Mouse (Mus musculus): ENCODE data around the gene Lrrc49. TPM values are rescaled to one million over a fixed set of nuclear protein-coding genes. Genes with fewer than 3 reads are reported as not detected.

The Lrrc49 gene
- polyA plus RNA-seq, 1 experiment = 1.1 TPM

DNA sequence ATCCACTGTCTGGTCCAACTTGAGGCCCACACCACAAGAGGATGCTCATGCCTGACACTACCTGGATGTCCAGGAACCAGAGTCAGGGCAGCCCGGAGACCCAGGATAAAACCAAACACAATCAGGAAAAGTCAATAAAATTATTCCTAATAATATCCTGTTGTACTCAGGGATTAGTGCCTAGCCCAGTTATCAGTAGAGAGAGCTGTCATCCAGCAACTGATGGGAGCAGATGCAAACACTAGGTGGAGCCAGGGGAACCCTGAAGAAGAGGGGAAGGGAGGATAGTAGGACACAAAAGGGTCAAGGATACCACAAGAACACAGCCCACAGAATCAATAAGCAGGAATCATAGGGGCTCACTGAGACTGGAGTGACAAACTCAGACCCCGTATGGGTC is 19.6 kb upstream of the Lrrc49 start:
- no peaks in the 10 kb centered on the region for H3K4me1 ChIP-seq (replicated peaks; ENCODE audit: control insufficient read depth, insufficient read depth, low read length)
- DNase-seq = no peak
- peaks cover 2% of the 10 kb centered on the region; the same call in 1 of the 2 replicates for H3K27me3 ChIP-seq (ENCODE audit: control insufficient read depth, insufficient read depth, low read length)
- no peak overlapping the region for H3K4me3 ChIP-seq (ENCODE audit: control insufficient read depth, insufficient read depth, low read length)
- H3K27ac ChIP-seq (ENCODE audit: control insufficient read depth, insufficient read depth, low read length) = no peak overlapping the region
- H3K36me3 ChIP-seq (ENCODE audit: control insufficient read depth, insufficient read depth, low read length) = no peaks in the 10 kb centered on the region
- 99% methylated on average over 2 of the region's 2 CpGs for WGBS
- TF ChIP-seq CTCF (IDR thresholded peaks at IDR 0.05; ENCODE audit: borderline replicate concordance, control insufficient read depth, extremely low read depth, insufficient read depth, low read length, poor library complexity) = no peak
- no peak for TF ChIP-seq POLR2A (IDR thresholded peaks at IDR 0.05; ENCODE audit: control insufficient read depth, extremely low read depth, insufficient read depth, low read length, poor library complexity)

- WGBS = 94% methylated on average over 18 of the region's 18 CpGs
- no peak overlapping the region for H3K27ac ChIP-seq (ENCODE audit: control insufficient read depth, insufficient read depth, low read length)
Measured at GRCm38 (mm10) chr9:60699581-60700231, 11.7 kb upstream of the Lrrc49 start.

GRCm38 (mm10) chr9:60696271-60696985 is 8.5 kb upstream of the Lrrc49 start:
- WGBS = 89% methylated on average over 6 of the region's 6 CpGs
- H3K4me1 ChIP-seq (replicated peaks; ENCODE audit: control insufficient read depth, insufficient read depth, low read length) = no peaks in the 10 kb centered on the region

More at GRCm38 (mm10) chr9:60699581-60700231, 11.7 kb upstream of the Lrrc49 start:
- H3K4me1 ChIP-seq (replicated peaks; ENCODE audit: control insufficient read depth, insufficient read depth, low read length) = no peaks in the 10 kb centered on the region
- no peaks in the 10 kb centered on the region for H3K27me3 ChIP-seq (ENCODE audit: control insufficient read depth, insufficient read depth, low read length)
- no peak overlapping the region for H3K4me3 ChIP-seq (ENCODE audit: control insufficient read depth, insufficient read depth, low read length)
- no peaks in the 10 kb centered on the region for H3K36me3 ChIP-seq (ENCODE audit: control insufficient read depth, insufficient read depth, low read length)
- no peak for DNase-seq
- no peak for TF ChIP-seq CTCF (IDR thresholded peaks at IDR 0.05; ENCODE audit: borderline replicate concordance, control insufficient read depth, extremely low read depth, insufficient read depth, low read length, poor library complexity)
- no peak for TF ChIP-seq POLR2A (IDR thresholded peaks at IDR 0.05; ENCODE audit: control insufficient read depth, extremely low read depth, insufficient read depth, low read length, poor library complexity)

GRCm38 (mm10) chr9:60693986-60694385 is 6.0 kb upstream of the Lrrc49 start:
- 88% methylated on average over 2 of the region's 2 CpGs for WGBS
- TF ChIP-seq POLR2A (IDR thresholded peaks at IDR 0.05; ENCODE audit: control insufficient read depth, extremely low read depth, insufficient read depth, low read length, poor library complexity) (no peak), CTCF (IDR thresholded peaks at IDR 0.05; ENCODE audit: borderline replicate concordance, control insufficient read depth, extremely low read depth, insufficient read depth, low read length, poor library complexity) (no peak)
- Histone ChIP-seq H3K4me3 (ENCODE audit: control insufficient read depth, insufficient read depth, low read length) (no peak overlapping the region), H3K27me3 (ENCODE audit: control insufficient read depth, insufficient read depth, low read length) (no peaks in the 10 kb centered on the region), H3K36me3 (ENCODE audit: control insufficient read depth, insufficient read depth, low read length) (no peaks in the 10 kb centered on the region), H3K27ac (ENCODE audit: control insufficient read depth, insufficient read depth, low read length) (no peak overlapping the region), H3K4me1 (replicated peaks; ENCODE audit: control insufficient read depth, insufficient read depth, low read length) (no peaks in the 10 kb centered on the region)
- peak; percentile 16 for DNase-seq

More at GRCm38 (mm10) chr9:60696271-60696985, 8.5 kb upstream of the Lrrc49 start:
- no peak overlapping the region for H3K27ac ChIP-seq (ENCODE audit: control insufficient read depth, insufficient read depth, low read length)
- TF ChIP-seq POLR2A (IDR thresholded peaks at IDR 0.05; ENCODE audit: control insufficient read depth, extremely low read depth, insufficient read depth, low read length, poor library complexity) = no peak
- no peaks in the 10 kb centered on the region for H3K36me3 ChIP-seq (ENCODE audit: control insufficient read depth, insufficient read depth, low read length)
- no peaks in the 10 kb centered on the region for H3K27me3 ChIP-seq (ENCODE audit: control insufficient read depth, insufficient read depth, low read length)
- no peak for DNase-seq
- H3K4me3 ChIP-seq (ENCODE audit: control insufficient read depth, insufficient read depth, low read length) = no peak overlapping the region

GRCm38 (mm10) chr9:60692624-60693023 is 4.7 kb upstream of the Lrrc49 start:
- peaks cover 7% of the 10 kb centered on the region for H3K4me1 ChIP-seq (replicated peaks; ENCODE audit: control insufficient read depth, insufficient read depth, low read length)
- TF ChIP-seq CTCF (IDR thresholded peaks at IDR 0.05; ENCODE audit: borderline replicate concordance, control insufficient read depth, extremely low read depth, insufficient read depth, low read length, poor library complexity) (no peak), POLR2A (IDR thresholded peaks at IDR 0.05; ENCODE audit: control insufficient read depth, extremely low read depth, insufficient read depth, low read length, poor library complexity) (no peak)
- no peaks in the 10 kb centered on the region for H3K27me3 ChIP-seq (ENCODE audit: control insufficient read depth, insufficient read depth, low read length)
- no peak overlapping the region for H3K27ac ChIP-seq (ENCODE audit: control insufficient read depth, insufficient read depth, low read length)
- DNase-seq = no peak
- 89% methylated on average over 4 of the region's 4 CpGs for WGBS
- no peaks in the 10 kb centered on the region for H3K36me3 ChIP-seq (ENCODE audit: control insufficient read depth, insufficient read depth, low read length)
- no peak overlapping the region for H3K4me3 ChIP-seq (ENCODE audit: control insufficient read depth, insufficient read depth, low read length)

DNA sequence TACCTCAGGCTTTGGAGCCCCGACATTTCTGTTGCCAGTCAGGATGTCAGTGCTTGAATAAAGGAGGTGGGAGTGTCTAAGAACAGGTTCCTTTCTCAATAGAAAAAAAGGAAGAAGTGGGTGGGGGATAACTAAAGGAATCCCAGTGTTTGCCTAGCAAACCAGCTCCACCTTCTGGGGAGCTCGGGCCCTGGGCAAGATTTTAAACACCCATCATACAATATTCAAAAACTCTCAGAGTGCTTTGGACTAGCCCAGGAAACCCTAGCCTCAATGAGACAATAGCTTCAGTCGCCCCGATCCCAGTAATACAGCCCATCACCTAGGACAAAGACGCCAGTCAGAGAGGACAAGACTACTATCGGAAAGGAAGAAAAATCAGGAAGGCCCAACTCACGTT is 543 bp downstream of the Lrrc49 start:
- H3K4me3 ChIP-seq (ENCODE audit: control insufficient read depth, insufficient read depth, low read length) = peak overlapping the region; percentile 87
- H3K36me3 ChIP-seq (ENCODE audit: control insufficient read depth, insufficient read depth, low read length) = no peaks in the 10 kb centered on the region
- WGBS = 2% methylated on average over 7 of the region's 7 CpGs
- TF ChIP-seq CTCF (IDR thresholded peaks at IDR 0.05; ENCODE audit: borderline replicate concordance, control insufficient read depth, extremely low read depth, insufficient read depth, low read length, poor library complexity) (no peak), POLR2A (IDR thresholded peaks at IDR 0.05; ENCODE audit: control insufficient read depth, extremely low read depth, insufficient read depth, low read length, poor library complexity) (no peak)
- H3K27me3 ChIP-seq (ENCODE audit: control insufficient read depth, insufficient read depth, low read length) = no peaks in the 10 kb centered on the region
- H3K27ac ChIP-seq (ENCODE audit: control insufficient read depth, insufficient read depth, low read length) = no peak overlapping the region; the same call in 1 of the 2 replicates
- no peak for DNase-seq
- peaks cover 12% of the 10 kb centered on the region for H3K4me1 ChIP-seq (replicated peaks; ENCODE audit: control insufficient read depth, insufficient read depth, low read length)

Data from thymus, adult 2 months (tissue).